Mouse (Mus musculus) myocyte (in vitro differentiated cells): Measurements from ENCODE around the gene Smyd3. TPM values are rescaled to one million over a fixed set of nuclear protein-coding genes. Genes with fewer than 3 reads are reported as not detected.

Source experiments
- H3K27me3 ChIP-seq: one replicate; pipeline ENCODE4 v1.6.1; 2011; ENCODE audit not compliant: control insufficient read depth, insufficient read depth, insufficient read length
- H3K36me3 ChIP-seq: one replicate; pipeline ENCODE4 v1.6.1; 2011; ENCODE audit not compliant: control insufficient read depth, insufficient read depth
- H3K4me2 ChIP-seq: one replicate; pipeline ENCODE4 v1.6.1; 2011; ENCODE audit warnings: low read depth, control low read depth
- H3K4me3 ChIP-seq: one replicate; pipeline ENCODE4 v1.5.1; 2011; ENCODE audit warnings: mild to moderate bottlenecking, control low read depth, moderate library complexity
- H3K79me2 ChIP-seq: one replicate; pipeline ENCODE4 v1.6.1; 2011; ENCODE audit not compliant: control insufficient read depth, insufficient read depth
- H3ac ChIP-seq: one replicate; pipeline ENCODE4 v1.6.1; 2011; ENCODE audit not compliant: control insufficient read depth, insufficient read length
- CEBPB ChIP-seq: IDR thresholded peaks from 2 replicates; pipeline ENCODE4 v1.6.1; 2011; ENCODE audit warnings: mild to moderate bottlenecking, moderate library complexity; ENCODE audit not compliant: poor library complexity, insufficient read depth, severe bottlenecking
- E2F4 ChIP-seq: IDR thresholded peaks from one replicate; pipeline ENCODE4 v1.6.1; 2011; ENCODE audit warnings: mild to moderate bottlenecking, control low read depth, moderate library complexity; ENCODE audit not compliant: insufficient read depth
- MAX ChIP-seq: IDR thresholded peaks from one replicate; pipeline ENCODE4 v1.6.1; 2011; ENCODE audit warnings: low read depth, mild to moderate bottlenecking, control low read depth
- MYOD1 ChIP-seq, 3 experiments: IDR thresholded peaks; one replicate each; pipeline ENCODE4 v1.6.1; 2011; ENCODE audit warnings: control low read depth in 2 of 3, low read depth in 2 of 3, mild to moderate bottlenecking in 2 of 3, moderate library complexity in 1 of 3; ENCODE audit not compliant: insufficient read length in 2 of 3, control insufficient read depth in 1 of 3
- MYOG ChIP-seq, 3 experiments: IDR thresholded peaks; one replicate each; pipeline ENCODE4 v1.6.1; 2011; ENCODE audit warnings: control low read depth in 2 of 3, low read depth in 2 of 3, mild to moderate bottlenecking in 2 of 3; ENCODE audit not compliant: insufficient read length in 2 of 3, control insufficient read depth in 1 of 3, insufficient read depth in 1 of 3
- POLR2A ChIP-seq: IDR thresholded peaks from one replicate; pipeline ENCODE4 v1.6.1; 2011; ENCODE audit warnings: low read depth, mild to moderate bottlenecking, control low read depth, moderate library complexity; ENCODE audit not compliant: insufficient read length
- POLR2AphosphoS2 ChIP-seq: IDR thresholded peaks from one replicate; pipeline ENCODE4 v1.6.1; 2011; ENCODE audit warnings: low read depth, control low read depth; ENCODE audit not compliant: insufficient read length
- REST ChIP-seq: IDR thresholded peaks from one replicate; pipeline ENCODE4 v1.6.1; 2011; ENCODE audit warnings: mild to moderate bottlenecking, control low read depth, moderate library complexity; ENCODE audit not compliant: insufficient read depth, insufficient read length
- SRF ChIP-seq: IDR thresholded peaks from one replicate; pipeline ENCODE4 v1.6.1; 2011; ENCODE audit warnings: low read depth; ENCODE audit not compliant: control insufficient read depth, insufficient read length
- TCF12 ChIP-seq: IDR thresholded peaks from one replicate; pipeline ENCODE4 v1.6.1; 2011; ENCODE audit warnings: mild to moderate bottlenecking, control low read depth; ENCODE audit not compliant: poor library complexity, insufficient read depth, severe bottlenecking
- TCF3 ChIP-seq: IDR thresholded peaks from one replicate; pipeline ENCODE4 v1.6.1; 2011; ENCODE audit warnings: low read depth, control low read depth; ENCODE audit not compliant: insufficient read length
- USF1 ChIP-seq: IDR thresholded peaks from one replicate; pipeline ENCODE4 v1.6.1; 2011; ENCODE audit warnings: low read depth, mild to moderate bottlenecking, control low read depth, moderate library complexity
- polyA plus RNA-seq: library from polyadenylated mRNA; unstranded; fragments of >200 nt; fragmentation: generic; extraction: Trizol; gene quantifications from one replicate; pipeline ENCODE4 v1.2.1, GENCODE M21; 2012; ENCODE audit warnings: missing spikeins

The Smyd3 gene
- polyA plus RNA-seq, 1 experiment: 22.7 TPM

GRCm38 (mm10) chr1:179229515-179229914, 288.3 kb downstream of the Smyd3 start:
- TF ChIP-seq CEBPB (no peak), TCF12 (no peak), REST (no peak), USF1 (no peak), POLR2A (no peak), MYOG (IDR thresholded peaks at IDR 0.05; ENCODE audit: control insufficient read depth in 1 of 3, insufficient read depth in 1 of 3, insufficient read length in 2 of 3, low read depth in 2 of 3) (no peak), MAX (no peak), POLR2AphosphoS2 (no peak), SRF (no peak), MYOD1 (IDR thresholded peaks at IDR 0.05; ENCODE audit: control insufficient read depth in 1 of 3, insufficient read length in 2 of 3, low read depth in 2 of 3) (no peak), TCF3 (no peak), E2F4 (no peak)
- Histone ChIP-seq H3K79me2 (no peaks in the 10 kb centered on the region), H3K36me3 (no peaks in the 10 kb centered on the region), H3K4me3 (no peak overlapping the region), H3ac (no peak overlapping the region), H3K4me2 (no peak overlapping the region), H3K27me3 (no peaks in the 10 kb centered on the region)

GRCm38 (mm10) chr1:179220290-179220689, 297.6 kb downstream of the Smyd3 start:
- H3K4me2 ChIP-seq: no peak overlapping the region
- no peak overlapping the region for H3K4me3 ChIP-seq
- no peaks in the 10 kb centered on the region for H3K27me3 ChIP-seq
- no peaks in the 10 kb centered on the region for H3K79me2 ChIP-seq
- no peaks in the 10 kb centered on the region for H3K36me3 ChIP-seq
- H3ac ChIP-seq: no peak overlapping the region
- TF ChIP-seq MYOD1 (IDR thresholded peaks at IDR 0.05; ENCODE audit: control insufficient read depth in 1 of 3, insufficient read length in 2 of 3, low read depth in 2 of 3): no peak

GRCm38 (mm10) chr1:179218061-179218460, 299.8 kb downstream of the Smyd3 start:
- no peaks in the 10 kb centered on the region for H3K27me3 ChIP-seq
- no peak for TF ChIP-seq REST
- no peak for TF ChIP-seq CEBPB
- no peak for TF ChIP-seq MYOD1 (IDR thresholded peaks at IDR 0.05; ENCODE audit: control insufficient read depth in 1 of 3, insufficient read length in 2 of 3, low read depth in 2 of 3)
- no peak for TF ChIP-seq MYOG (IDR thresholded peaks at IDR 0.05; ENCODE audit: control insufficient read depth in 1 of 3, insufficient read depth in 1 of 3, insufficient read length in 2 of 3, low read depth in 2 of 3)
- H3K4me2 ChIP-seq: no peak overlapping the region
- H3K36me3 ChIP-seq: no peaks in the 10 kb centered on the region
- H3K79me2 ChIP-seq: no peaks in the 10 kb centered on the region
- no peak overlapping the region for H3ac ChIP-seq
- H3K4me3 ChIP-seq: no peak overlapping the region

- Histone ChIP-seq H3K4me2 (no peak overlapping the region), H3K4me3 (no peak overlapping the region), H3K36me3 (no peaks in the 10 kb centered on the region), H3ac (no peak overlapping the region), H3K79me2 (no peaks in the 10 kb centered on the region), H3K27me3 (no peaks in the 10 kb centered on the region)
- TF ChIP-seq POLR2AphosphoS2 (no peak), CEBPB (no peak), MYOG (IDR thresholded peaks at IDR 0.05; ENCODE audit: control insufficient read depth in 1 of 3, insufficient read depth in 1 of 3, insufficient read length in 2 of 3, low read depth in 2 of 3) (no peak), USF1 (no peak), POLR2A (no peak), SRF (no peak), MAX (no peak), E2F4 (no peak), TCF3 (no peak), MYOD1 (IDR thresholded peaks at IDR 0.05; ENCODE audit: control insufficient read depth in 1 of 3, insufficient read length in 2 of 3, low read depth in 2 of 3) (no peak), REST (no peak), TCF12 (no peak)
Observed at GRCm38 (mm10) chr1:179217036-179217435, 300.8 kb downstream of the Smyd3 start.

GRCm38 (mm10) chr1:179213381-179213780, 304.5 kb downstream of the Smyd3 start:
- Histone ChIP-seq H3K27me3 (no peaks in the 10 kb centered on the region), H3K4me3 (no peak overlapping the region), H3ac (no peak overlapping the region), H3K79me2 (no peaks in the 10 kb centered on the region), H3K36me3 (no peaks in the 10 kb centered on the region), H3K4me2 (no peak overlapping the region)
- TF ChIP-seq POLR2A (no peak), E2F4 (no peak), TCF12 (no peak), USF1 (no peak), POLR2AphosphoS2 (no peak), MYOD1 (IDR thresholded peaks at IDR 0.05; ENCODE audit: control insufficient read depth in 1 of 3, insufficient read length in 2 of 3, low read depth in 2 of 3) (no peak), TCF3 (no peak), REST (no peak)
